Mouse (Mus musculus) spleen, adult 18-20 months (tissue): ENCODE data around the gene Tada2a.
A peak's percentile ranks its signal among the peaks of the same experiment; 100 is the strongest.

Source experiments
- DNase-seq, 2 experiments: peaks; one replicate each; pipeline ENCODE4 v3.0.0; 2022; ENCODE audit warnings: mixed read lengths in 2 of 2

The Tada2a gene

GRCm38 (mm10) chr11:84062805-84063204 lies 66.6 kb downstream of the Tada2a start:
- DNase-seq = no peak

GRCm38 (mm10) chr11:84061881-84062280 lies 67.5 kb downstream of the Tada2a start:
- DNase-seq = no peak

GRCm38 (mm10) chr11:84060635-84061034 lies 68.8 kb downstream of the Tada2a start:
- no peak for DNase-seq

- DNase-seq = no peak
Measured at GRCm38 (mm10) chr11:84059784-84060183, 69.6 kb downstream of the Tada2a start.

GRCm38 (mm10) chr11:84057418-84057817 lies 72.0 kb downstream of the Tada2a start:
- DNase-seq = no peak

GRCm38 (mm10) chr11:84053524-84054163 lies 75.8 kb downstream of the Tada2a start:
- no peak for DNase-seq

GRCm38 (mm10) chr11:84053055-84053454 lies 76.3 kb downstream of the Tada2a start:
- no peak for DNase-seq

- no peak for DNase-seq
Measured at GRCm38 (mm10) chr11:84048411-84048810, 81.0 kb downstream of the Tada2a start.

GRCm38 (mm10) chr11:84047270-84047669 lies 82.1 kb downstream of the Tada2a start:
- no peak for DNase-seq

- DNase-seq = no peak
Measured at GRCm38 (mm10) chr11:84044988-84045387, 84.4 kb downstream of the Tada2a start.

GRCm38 (mm10) chr11:84042808-84043762 lies 86.3 kb downstream of the Tada2a start:
- no peak for DNase-seq

GRCm38 (mm10) chr11:84040621-84041020 lies 88.8 kb downstream of the Tada2a start:
- DNase-seq = no peak

- DNase-seq = no peak
Measured at GRCm38 (mm10) chr11:84033671-84034070, 95.7 kb downstream of the Tada2a start.

GRCm38 (mm10) chr11:84032559-84032958 lies 96.8 kb downstream of the Tada2a start:
- DNase-seq = no peak

- peak in 1 of 2 experiments; percentile 17 for DNase-seq
Measured at GRCm38 (mm10) chr11:84031971-84032370, 97.4 kb downstream of the Tada2a start.
